Mouse (Mus musculus) layer of hippocampus, adult 8-10 months (tissue): ENCODE measurements around the gene Tube1. TPM values are rescaled to one million over a fixed set of nuclear protein-coding genes. Genes with fewer than 3 reads are reported as not detected.

Experiments used
- DNase-seq, 2 experiments: peaks; one replicate each; pipeline ENCODE4 v3.0.0; 2022; ENCODE audit warnings: low spot score in 2 of 2
- total RNA-seq, 4 experiments: library from RNA; stranded (reverse); gene quantifications; 2 replicates each; pipeline ENCODE4 v1.2.4; 2022

Gene Tube1
- total RNA-seq: 1 to 10 TPM; 2.6 to 3.2 (median 3.1) TPM

DNA sequence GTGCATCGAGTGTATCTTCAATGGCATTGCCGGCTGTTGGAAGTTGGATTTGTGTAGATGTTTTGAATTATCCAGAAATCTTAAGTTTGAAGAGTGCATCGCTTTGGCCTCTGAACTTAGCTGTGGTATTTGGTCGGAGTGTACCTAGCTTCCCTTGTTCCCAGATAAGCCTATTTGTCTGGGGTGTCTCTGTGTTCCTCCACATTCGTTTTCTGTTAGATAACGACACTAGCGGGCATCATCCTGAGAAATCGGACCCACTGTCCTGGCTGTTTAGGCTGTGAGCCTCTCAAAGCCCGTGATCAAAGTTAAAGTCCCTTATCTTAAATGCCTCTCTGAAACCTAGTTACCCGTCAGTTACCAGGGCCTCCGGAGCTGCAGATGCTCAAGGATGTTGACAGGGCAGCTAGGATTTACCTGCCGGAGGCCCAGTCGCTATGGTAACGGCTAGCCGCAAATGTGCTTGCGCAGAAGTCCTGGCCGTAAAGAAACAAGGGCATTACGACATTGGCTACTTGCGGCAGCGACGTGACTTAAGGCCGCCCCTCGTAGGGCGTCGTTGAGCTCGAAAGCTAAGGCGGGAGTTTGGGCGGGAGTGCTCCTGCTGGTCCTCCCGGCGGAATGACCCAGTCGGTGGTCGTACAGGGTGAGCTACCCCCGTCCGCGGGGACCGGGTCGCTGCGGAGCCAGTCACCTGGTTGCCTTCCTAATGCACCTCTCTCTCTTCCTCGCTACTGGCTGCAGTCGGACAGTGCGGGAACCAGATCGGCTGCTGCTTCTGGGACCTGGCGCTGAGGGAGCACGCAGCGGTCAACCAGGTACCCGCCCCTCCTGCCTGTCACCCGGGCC is at the start of gene Tube1, which contains the start of gene Fam229b:
Gene Tube1, plus strand, starts transcription at position 515 of the 849 bp plus-strand sequence.
Gene Fam229b, minus strand, starts transcription at position 453 of the 849 bp plus-strand sequence.
- peak; percentile 93 to 95 for DNase-seq

DNA sequence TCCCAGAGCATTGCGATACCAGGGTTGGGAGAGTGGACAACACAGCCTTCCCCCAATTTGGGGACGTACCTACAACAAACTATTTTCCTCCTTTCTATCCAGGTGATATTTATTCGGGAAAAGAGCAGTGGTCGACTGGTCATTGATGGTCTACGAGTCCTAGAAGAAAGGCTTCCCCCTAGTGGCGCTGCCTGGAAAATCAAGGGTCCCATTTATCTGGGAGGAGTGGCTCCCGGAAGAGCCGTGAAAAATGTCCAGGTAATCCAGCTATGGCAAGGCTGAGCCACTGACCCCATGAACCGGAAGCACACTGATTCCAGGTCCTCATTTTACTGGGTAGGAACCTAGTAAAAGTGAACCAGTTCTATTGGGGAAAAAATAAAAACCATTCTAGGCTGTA is 36.8 kb upstream of the Tube1 start:
- no peak for DNase-seq

DNA sequence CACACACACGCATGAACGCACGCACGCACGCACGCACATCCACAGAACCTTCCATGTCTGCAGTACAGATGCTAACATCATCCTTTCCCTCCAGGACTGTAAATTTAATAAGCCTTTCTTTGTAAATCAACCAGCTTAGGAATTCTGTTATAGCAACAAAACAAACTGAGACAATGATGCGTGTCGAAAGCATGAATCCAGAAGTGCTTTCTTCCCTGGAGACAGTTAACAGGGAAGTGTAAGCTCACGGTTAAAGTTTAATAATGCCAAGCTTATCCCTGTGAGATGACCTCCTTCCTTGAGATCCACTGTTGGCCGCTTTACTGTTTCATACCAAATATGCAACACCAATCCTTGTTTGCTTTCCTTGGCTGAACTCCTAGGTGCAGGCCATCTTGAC is 35.0 kb upstream of the Tube1 start:
- DNase-seq: no peak

DNA sequence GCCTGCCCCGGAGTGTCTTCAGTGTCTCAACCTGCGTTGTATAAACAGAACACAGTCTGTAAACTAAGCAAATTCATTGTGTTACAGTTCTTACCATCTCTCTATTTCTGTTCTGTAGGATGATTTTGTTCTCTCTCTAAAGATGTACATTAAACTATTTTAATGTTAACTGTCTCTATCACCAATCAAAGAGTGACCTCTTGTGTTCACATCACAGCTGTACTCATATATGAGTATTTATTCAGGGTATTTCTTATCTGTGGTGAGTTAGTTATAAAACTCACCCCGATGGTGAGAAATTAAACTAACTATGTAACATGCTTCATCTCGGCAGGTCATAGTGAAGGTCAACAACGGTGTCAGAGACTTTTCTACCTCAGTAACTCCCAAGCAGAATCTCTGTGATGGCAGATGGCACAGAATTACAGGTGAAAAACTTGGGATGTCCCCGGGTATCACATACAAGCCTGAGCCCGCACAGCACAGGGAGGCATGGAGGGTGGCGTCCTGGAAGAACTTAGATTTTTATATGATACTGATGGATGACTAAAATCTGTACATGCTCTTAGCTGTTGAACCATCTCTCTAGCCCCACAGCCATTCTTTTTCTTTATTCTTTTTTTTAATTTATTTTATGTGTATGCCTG is 28.9 kb upstream of the Tube1 start:
- DNase-seq: no peak

DNA sequence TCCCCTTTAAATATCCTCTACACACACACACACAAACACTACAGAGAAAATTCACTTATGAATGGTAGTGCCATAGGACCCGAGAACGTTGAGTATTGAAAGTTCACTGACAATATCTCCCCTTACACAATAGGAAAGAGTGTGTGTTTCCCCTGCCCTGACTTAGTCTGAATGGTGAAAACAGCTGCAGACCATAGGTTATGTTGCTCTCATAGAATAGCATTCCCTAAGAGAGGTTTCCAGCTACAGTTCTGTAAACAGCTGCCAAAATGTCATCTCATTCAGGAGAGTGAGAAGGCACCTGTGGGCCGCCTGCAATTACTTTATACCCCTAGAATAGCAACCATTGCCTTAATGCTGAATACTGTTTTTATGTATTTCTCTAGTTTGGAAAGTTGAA is 27.4 kb upstream of the Tube1 start:
- no peak for DNase-seq

DNA sequence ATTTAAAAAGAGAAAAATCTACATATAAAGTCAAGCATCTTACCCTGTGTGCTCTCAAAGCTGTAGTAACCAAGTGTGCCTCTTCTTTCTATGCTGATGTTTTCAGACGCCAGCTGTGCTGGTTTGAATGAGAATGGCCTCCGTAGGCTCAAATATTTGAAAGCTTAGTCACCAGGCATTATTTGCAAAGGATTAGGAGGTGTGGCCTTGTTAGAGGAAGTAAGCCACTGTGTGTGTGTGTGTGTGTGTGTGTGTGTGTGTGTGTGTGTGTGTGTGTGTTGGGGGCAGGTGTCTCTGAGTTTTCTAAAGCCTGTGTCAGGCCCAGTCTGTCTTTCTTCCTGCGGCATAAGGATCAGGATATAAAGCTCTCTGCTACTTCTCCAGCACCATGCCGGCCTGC is 26.8 kb upstream of the Tube1 start:
- DNase-seq: no peak

DNA sequence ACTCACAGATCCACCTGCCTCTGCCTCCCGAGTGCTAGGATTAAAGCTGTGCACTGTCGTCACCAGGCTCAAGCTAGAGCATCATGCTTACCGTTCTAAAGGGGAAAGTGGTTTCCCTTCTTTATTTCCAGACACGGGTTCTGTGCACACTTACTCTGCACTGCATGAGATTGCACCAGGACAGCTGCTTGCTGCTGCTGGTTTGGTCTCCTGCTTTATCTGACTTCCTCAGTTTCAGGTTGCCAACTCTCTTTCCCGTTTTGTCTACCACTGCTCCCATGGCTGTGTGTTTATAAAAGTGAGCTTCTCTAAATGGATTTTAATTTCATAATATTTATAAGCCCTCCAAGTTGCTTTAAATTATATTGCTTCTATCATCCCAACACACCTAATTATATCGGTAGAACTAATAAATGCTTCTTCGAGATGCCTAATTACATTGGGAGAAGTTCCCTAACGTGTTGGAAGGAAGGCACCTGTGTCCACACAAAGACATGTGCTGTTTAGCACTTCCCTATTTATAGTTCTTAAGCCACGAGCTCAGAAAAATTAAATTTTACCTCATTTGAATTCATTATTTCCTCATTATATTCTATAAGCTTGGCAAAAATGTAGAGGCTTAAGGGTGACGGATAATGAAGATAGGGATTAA is 24.8 kb upstream of the Tube1 start:
- no peak for DNase-seq

DNA sequence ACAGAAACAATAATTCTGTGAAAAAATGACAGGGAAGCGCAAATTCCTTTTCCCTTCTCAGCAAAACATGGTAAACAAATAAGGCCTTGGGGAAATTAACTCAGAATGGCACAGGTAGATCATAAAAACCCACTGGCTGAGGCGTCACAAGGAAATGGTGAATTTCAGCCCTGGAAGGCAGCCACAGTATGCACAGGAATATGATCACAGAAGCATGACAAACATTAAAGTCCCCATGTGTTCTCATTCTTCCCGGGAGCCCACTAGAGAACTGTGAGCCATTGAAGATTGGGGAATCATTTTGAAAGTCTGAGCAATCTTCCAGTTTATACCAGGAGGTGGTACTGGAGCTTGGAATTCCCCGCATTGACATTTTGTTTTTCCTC is 24.3 kb upstream of the Tube1 start:
- DNase-seq: no peak

DNA sequence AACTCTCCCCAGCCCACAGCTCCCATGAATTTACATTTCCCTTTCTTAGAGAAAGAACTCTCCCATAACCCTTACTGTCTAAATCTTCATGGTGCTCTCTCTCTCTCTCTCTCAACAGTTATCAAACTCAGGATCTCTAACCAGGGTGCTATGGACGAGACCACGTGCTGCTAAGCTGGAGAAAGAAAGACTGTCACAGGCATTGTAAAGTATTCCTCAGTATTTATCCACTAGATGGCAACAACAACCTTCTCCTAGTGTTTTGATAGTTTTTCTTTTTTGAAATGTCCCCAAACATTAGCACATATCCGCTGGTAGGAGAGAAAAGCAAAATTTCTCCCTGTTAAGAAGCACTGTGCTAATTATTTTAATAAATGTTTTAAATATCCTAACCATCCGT is 12.4 kb upstream of the Tube1 start:
- DNase-seq: no peak

DNA sequence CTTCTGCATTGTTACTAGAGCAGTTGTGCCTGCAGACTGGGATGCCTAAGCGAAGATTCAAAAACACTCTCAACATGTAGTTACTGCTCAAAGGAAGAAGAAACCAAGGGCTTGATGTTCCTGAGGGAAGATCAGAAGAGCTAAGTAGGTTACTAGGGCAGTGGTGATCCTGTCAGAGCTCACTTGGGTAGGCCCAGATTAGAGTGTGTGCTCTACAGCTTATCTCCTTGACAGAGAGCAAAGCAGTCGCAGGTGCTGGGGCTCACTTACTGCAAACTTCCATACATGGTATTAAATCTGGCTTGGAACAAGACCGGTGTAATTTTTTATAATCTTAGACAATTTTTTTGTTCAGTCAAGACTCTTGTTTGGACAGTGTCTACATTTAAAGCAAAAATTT is 4.0 kb downstream of the Tube1 start:
- DNase-seq: no peak

DNA sequence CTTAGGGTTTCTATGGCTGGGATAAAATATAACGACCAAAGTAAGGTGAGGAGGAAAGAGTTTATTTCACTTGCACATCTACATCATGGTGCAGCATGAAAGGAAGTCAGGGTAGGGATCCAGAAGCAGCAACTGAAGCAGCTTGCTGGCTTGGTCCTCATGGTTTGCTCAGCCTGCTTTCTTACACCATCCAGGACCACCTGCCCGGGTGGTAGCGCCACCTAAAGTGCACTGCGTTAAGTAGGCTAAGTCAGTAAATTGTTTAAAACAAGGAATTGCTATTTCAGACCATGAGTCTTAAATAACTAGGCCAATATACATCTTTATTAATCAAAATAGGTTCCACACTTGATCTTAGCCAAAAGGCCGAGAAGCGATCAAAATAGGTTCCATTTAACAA is 5.0 kb downstream of the Tube1 start:
- no peak for DNase-seq

DNA sequence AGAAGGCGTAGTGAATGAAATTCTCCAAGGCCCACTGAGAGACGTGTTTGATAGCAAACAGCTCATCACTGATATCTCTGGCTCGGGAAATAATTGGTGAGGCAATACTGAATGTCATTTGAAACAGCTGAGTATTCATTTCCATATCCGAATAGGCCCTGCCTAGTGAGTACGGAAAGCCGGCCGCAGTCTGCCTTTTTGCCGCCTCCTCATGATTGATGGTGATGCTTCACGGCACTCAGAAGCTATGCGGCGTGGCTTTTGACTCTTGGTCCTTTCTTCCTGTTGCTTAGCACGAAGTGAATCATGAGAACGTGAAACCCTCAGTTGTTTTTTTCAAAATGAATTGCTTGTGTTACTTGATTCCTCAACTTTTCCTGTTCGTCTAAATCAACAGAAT is 7.1 kb downstream of the Tube1 start:
- no peak for DNase-seq

DNA sequence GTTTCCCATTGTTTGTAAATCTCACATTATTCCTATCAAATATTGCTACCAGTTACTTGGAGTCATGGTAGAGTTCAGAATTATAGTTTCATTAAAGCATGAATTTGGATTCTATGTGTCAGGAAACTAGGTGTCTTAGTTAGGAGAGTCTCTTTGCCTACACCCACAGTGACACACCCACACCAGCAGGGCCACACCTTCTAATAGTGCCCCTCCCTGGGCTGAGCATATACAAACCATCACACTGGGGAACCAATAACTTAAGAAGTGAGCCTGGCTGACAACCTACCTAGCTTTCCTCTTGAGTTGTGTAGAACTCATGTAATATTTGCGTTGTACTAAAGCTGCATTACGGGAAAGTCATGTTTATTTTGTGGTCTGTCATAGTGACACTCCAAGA is 7.6 kb downstream of the Tube1 start:
- no peak for DNase-seq

DNA sequence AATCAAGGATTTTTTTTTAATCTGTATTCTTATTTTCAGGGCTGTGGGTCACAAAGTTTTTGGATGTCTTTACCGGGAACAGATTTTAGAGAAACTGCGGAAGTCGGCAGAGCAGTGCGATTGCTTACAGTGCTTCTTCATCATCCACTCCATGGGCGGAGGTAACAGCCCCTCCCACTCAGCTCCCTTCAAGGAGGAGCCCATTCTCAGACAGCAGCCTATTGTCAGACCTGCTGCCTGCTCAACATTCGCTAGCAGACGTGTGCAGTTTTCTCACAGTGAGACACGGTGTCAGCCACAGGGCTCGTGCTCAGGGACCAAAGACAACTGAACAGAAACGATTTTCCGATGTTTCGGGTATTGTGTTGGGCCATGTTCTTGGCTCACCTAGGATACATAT is 8.4 kb downstream of the Tube1 start:
- no peak for DNase-seq

DNA sequence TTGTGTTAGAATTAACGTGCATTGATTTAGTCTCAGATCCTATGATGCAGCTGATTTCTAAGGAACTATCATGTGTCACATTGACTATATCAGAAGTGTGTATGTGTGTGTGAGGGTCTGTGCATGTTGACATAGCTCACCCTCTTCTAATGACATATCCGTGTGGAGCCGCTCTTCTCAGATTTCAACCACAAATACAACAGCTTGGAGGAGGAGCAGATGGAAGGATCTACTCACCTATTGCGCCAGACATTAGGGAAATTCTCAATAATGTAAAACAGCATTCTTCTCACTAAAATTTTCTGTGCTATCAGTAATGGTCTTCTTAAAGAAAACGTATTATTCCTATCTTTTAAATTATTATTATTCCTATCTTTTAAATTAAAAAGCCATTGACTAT is 22.9 kb downstream of the Tube1 start:
- no peak for DNase-seq

DNA sequence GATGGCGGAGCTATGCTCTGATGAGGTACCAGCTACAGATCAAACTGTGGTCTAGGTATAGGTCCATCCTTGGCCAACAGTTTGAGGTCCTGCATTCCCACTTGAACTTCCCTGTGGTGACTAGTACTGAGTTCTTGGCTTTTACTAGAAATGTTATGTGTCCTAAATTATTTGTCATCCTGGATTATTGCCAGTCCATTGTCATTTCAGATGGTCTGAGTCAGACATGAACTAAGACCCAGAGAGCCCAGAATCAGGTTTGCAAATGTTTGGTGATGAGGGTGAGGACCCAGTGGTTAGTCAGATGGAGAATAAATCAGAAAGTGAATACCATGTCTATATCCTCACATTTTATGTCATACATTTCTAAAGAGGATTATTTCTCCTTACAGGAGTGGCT is 23.5 kb downstream of the Tube1 start:
- DNase-seq: no peak

DNA sequence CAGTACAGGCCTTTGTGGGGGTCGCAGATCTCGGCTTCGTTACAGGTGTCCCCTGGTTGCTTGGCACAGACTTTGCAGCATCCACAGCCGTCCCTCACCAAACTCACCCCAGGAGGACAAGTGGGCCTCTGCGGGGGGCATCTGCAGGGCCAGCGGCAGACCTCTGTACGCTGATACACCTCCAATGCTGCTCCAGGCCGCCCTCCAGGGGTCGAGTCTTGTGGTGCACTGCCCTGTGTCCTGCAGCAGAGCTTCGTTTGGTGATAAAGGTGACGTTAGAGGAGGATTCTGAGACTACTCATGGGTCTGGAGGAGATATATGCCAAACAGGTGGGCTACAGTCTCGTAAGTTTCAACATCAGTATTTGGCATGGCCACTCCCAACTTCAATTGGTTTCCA is 24.5 kb downstream of the Tube1 start:
- no peak for DNase-seq

DNA sequence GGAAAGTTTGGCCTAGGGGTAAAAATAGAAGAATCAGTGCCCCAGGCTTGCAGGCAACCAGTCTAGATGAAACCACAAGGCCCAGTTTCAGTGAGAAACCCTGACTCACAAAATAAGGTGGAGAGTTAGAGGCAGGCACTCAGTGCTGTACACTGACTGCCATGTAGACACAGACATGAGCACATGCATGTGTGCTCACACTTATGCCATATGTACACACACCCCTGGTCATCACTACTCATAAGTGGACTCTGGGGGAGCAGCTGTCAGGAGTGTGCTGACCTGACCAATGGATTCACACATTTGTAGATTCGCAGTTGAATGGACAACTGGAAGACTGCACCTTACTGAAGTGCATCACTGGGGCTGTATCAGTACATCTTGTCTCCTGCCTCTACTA is 27.6 kb downstream of the Tube1 start:
- no peak for DNase-seq

DNA sequence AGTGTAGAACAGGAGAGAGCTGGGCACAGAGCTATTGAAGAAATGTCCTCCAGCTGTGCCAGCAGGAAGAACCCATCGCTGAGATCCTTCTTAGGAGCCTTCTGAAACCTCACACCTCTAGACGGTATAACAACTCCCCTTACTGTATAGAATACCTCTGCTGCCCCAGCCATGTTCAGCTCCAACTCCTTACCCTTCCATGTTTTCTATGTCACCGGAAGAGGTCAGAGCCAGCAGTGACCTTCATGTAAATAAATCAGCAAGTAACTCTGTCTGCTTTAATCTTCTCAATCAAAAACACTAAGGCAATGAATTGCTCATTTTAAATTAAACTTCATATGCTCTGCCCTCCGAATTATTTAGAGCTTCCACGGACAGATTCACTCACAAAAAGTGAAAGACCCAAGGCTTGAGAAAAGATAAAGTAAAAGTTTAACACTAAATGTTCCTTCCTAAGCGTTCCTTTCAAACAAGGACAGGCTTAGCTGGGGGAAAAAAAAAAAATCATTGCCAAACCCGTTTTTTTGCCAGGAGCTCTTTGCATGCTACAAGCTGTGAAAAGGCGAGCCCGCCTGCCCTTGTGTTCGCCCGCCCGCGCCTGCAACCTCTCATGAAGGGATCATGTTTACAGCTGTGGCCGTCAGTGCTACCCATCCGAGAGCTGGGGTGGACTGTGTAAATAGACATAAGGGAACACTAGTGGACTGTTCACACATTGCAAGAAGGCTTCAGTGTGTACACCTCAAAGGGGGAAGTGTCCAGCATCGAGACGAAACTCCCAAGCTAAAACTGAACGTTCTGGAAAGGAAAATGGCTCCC is 29.1 kb downstream of the Tube1 start:
- no peak for DNase-seq

DNA sequence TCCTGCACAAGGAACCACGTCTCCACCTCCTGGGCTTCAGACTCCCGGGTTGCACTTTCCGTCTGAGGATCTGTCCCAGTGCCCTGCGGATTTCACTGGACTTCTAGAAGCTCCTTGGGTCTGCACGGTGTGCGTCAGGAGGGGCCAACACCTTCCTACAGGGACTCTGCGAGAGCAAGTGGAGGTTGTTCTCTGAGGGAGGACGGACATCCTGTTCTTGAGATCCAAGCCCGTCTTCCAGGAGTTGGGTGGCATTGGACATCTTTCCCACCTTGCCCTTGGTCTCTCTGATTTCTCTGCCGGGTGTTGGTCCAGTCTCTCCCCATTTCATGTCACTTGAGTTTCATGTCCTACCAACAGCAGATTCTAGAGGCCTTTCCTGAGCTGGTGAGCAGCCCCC is 29.9 kb downstream of the Tube1 start, which contains the start of gene Ccn6:
Gene Ccn6, minus strand, starts transcription at position 101 of the 400 bp plus-strand sequence.
- DNase-seq: no peak

DNA sequence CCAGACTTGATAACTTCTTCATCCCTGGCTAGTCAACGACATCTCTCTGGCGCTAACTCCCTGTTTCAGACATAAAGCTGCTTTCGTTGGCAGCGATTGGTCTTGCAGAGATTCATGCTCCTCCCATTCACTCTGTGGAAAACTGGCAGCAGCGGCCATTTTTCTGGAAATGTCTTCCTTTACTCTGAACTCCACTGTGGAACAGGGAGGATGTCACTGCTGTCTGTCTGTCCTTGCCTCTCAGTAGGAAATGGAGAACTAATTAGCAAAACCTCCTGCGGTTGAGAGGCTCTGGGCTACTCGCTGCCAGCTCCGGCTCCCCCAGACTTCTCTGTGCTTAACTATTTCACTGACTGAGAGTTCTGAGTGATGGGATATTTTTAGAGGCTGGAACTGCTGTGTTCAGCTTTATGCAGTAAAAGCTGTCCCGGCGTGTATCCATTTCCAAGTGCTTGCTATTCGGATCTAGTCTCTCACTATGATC is 31.9 kb downstream of the Tube1 start:
- peak; percentile 51 to 54 for DNase-seq
